Mouse (Mus musculus): ENCODE data around the gene Zcwpw1.
"Not testable (repeated sequence)": the region's sequence is repeated elsewhere in the genome, so short reads cannot be mapped to it uniquely, and the experiment has no call there.

Zcwpw1 gene

GRCm38 (mm10) chr5:137785164-137786031, 2.2 kb upstream of the Zcwpw1 start:
- peak; percentile 53 to 62 for DNase-seq

- DNase-seq = peak; percentile 99 to 100
Observed at GRCm38 (mm10) chr5:137786109-137786942, 1.3 kb upstream of the Zcwpw1 start.

DNA sequence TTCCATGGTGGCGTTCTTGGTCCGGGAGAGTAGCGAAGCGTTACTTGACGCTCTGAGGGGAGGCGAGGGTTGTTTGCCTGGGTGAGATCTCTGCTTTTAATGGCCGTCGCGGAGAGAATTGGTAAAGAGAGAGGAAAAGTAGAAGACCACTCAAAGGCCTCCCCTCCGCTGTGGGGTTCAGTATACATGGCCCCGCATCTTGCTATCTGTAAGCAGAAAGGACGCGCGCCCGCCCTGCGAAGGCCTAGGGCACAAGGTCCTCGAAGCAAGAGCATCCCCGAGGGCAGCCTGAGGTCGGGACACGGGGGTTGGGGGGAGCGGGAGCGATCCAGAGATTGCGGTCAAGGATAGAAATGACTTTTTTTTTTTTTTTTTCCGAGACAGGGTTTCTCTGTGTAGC, 573 bp downstream of the Zcwpw1 start:
- DNase-seq = peak in 1 of 2 experiments; percentile 30

DNA sequence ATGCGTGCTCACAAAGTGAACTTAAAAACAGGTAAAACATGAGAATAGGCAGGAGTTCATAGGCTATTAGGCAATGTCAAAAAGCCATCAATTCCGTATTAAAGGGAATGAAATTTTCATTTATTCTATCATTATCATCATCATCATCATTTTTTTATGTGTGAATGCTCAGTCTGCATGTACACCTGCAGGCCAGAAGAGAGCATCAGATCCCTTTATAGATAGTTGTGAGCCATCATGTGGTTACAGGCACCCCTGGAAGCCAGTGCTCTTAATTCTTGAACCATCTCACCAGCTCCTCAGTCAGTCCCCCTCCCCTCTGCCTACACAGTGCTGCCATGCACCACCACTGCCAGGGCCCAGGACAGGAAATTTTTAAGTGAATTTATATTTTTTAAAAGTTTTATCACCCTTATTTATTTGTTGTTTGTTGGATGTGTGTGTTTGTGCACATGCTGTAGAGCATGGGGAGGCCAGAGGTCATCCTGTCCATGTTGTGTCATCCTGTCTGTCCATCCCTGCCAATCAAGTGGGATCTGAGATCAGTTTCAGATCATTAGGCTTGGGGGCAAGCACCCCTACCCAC, 1.4 kb downstream of the Zcwpw1 start:
- DNase-seq = no peak

DNA sequence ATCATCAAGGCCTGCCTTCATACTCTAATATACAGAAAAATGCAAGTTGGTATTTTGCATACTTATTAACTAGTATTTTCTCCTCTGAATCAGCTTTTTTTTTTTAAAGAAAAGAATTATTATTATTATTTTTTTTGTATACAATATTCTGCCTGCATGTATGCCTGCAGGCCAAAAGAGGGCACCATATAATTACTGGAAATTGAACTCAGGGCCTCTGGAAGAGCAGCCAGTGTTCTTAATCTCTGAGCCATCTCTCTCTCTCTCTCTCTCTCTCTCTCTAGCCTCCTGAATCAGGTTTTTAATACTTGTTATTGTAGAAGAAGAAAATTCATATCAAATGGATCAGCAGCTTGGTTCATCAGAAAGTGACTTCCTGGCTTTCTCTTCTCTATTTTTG, 4.0 kb downstream of the Zcwpw1 start:
- DNase-seq = no peak

- DNase-seq = no peak
Observed at GRCm38 (mm10) chr5:137796606-137797005, 9.0 kb downstream of the Zcwpw1 start.

- DNase-seq = no peak
Observed at GRCm38 (mm10) chr5:137800917-137801316, 13.3 kb downstream of the Zcwpw1 start.

DNA sequence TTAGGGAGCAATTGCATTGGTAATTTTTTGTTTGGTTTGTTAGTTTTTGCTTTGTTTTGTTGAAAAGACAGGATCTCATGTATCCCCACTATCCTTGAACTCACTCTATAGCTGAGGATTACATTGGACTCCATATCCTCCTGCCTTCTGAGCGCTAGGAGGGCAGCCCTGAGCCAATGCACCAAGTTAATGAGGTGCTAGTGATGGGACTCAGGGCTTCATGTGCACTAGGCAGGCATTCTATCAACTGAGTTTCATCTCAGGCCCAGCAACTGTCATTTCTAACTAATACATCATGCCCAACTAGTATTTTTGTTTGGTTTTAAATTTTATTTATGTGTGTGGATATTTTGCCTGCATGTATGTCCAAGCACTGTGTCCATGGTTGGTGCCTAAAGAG, 18.6 kb downstream of the Zcwpw1 start:
- DNase-seq = no peak

DNA sequence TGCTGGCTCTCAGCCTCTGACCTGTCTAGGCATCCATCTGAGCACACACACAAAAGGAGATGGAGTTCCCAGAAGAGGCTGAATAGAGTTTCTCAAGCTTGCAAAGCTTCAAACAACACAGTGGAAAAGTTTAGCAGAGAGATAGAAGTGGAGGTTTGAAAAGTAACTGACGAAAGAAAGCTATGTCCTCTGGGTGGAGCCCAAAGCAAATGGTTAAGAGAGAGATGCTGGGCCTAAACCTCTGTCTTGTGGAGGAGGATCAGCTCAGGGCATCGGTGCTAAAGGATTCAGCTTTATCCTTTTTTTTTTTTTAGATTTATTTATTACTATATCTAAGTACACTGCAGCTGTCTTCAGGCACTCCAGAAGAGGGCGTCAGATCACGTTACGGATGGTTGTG, 20.7 kb downstream of the Zcwpw1 start:
- DNase-seq = no peak

- no peak for DNase-seq
Observed at GRCm38 (mm10) chr5:137817466-137818222, 30.0 kb downstream of the Zcwpw1 start.

DNA sequence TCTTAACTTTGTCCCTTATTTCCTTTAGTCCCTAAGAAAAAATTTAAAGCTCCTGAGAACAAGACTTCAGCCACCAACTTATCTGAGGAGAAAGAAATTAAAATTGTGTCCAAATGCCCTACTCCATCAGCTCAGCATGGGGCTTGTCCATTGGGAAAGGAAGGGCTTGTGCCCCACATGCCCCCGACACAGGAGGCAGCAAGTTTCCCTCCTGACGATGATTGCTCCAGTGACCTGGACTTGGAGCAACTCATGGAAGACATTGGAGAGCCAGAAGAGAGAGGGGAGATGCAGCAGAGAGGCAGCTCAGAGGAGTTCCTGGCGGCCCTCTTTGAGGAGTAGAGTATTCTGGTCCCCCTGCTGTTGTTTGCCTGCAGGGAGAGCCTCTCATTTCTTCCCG, 34.5 kb downstream of the Zcwpw1 start:
- DNase-seq = no peak

- no peak for DNase-seq
Observed at GRCm38 (mm10) chr5:137822602-137823001, 35.0 kb downstream of the Zcwpw1 start.

DNA sequence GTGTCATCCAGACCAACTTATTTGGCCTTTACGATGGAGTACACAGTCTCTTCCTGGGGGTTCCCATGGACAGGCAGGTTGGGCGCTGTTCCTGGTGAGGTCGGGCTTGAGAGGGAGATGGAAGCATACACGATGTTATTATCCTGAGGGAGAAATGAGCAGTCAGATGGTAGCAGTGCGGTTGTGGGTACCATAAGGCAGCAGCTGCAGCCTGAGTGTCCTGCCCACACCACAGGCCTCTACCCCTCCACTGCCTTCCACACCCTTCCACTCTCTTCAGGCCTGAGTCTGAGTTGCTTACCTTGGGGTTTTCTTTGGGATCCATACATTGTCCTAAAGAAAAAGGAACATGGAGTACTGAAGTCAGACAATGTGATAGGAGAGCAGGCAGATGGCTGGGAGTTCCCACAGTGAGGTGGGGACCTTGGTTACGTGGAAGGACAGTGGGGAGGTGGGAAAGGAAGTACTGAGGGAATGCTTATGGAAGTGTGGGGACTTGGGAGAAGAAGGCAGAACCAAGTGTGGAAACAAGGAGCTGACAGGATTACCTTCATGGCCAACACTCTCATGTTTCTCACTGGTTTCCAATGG, 36.0 kb downstream of the Zcwpw1 start:
- DNase-seq = no peak

DNA sequence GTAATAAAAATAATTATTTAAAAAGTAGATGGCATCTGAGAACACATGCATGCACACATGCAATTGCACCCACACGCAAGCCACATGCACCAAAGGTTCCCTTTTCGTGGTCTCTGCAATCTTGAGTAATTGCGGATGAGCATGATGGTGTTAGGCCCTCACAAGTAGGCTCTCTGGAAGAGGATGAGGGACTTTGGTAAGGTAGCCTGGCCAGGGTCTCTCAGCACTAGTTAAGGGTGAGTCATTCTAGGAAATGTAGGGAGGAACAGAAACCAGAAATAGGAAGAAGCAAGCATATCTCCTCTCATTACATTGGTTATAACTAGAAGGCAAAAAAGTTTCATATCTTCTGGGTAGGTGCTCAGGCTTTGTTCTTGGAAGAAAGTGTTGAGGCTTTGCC, 37.4 kb downstream of the Zcwpw1 start:
- DNase-seq = no peak

DNA sequence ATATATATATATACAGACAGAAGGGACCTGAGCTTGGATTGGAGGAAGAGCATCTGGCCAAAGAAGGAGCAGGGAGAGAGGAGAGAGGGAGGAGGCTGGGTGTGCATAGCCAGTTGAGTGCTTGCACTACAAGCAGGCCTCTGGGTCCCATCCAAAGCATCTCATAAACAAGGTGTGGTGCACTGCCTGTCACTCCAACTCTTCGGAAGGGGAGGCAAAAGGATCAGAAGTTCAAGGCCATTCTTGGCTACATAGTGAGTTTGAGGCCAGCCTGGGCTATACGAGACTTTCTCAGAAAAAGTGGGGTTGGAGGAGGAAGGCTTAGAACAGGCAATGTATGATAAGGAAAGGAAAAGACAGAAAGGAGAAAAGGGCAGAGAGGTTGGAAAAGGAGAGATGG, 38.4 kb downstream of the Zcwpw1 start:
- DNase-seq = no peak

DNA sequence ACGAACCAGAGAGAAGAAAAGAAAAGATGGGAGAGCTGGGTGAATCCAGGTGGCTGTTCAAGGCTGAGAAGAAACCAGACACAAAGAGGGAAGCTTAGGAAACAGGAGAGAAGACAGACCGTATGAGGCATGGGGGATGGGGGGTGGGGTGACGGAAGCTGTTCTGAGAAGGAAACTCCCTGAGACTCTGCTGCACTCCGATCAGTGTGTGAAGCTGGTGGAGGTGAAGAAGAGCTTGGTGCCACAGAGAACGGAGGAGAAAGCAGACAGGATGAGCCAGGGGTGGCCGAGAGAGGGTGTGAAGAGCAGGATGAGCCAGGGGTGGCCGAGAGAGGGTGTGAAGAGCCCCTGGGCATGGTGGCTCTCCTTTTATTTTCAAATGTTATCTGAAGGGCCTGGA, 38.8 kb downstream of the Zcwpw1 start:
- DNase-seq = no peak

DNA sequence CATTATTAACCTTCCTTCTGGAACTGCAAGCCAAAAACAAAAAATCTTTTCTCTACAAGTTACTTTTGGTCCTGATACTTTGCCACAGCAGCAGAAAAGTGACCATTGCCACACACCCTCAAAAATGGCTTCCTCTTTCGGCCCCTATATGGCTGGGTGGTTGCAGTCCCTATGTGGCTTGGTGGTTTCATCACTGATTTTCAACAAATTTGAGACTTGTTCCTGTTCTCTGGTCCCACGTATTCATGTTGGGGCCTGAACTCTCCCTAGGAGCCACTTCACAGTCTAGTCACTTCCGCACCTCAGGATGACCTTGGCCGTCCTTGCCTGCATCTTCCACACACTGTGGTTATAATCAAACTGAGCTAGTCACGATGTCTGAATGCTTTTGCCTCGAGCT, 41.1 kb downstream of the Zcwpw1 start:
- no peak for DNase-seq

DNA sequence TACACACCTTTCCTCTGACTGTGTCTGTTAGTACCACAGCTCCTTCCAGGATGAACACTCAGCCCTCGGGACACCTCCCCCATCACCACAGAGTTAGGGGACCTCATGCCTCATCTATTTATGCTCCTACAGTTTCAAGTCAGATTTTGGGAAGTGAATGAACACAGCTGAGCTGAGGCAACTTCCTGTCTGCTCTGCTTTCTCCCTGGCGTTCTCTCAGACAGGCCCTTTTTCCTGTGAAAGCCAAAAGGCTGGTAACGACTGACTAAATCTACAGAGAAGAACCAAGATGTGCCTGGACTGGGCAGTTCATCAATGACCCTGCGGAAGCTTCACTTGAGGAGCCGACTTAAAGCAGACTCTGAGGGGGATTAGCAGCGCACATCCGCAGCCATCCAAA, 42.6 kb downstream of the Zcwpw1 start:
- no peak for DNase-seq

- DNase-seq = no peak
Observed at GRCm38 (mm10) chr5:137831106-137831505, 43.5 kb downstream of the Zcwpw1 start.

DNA sequence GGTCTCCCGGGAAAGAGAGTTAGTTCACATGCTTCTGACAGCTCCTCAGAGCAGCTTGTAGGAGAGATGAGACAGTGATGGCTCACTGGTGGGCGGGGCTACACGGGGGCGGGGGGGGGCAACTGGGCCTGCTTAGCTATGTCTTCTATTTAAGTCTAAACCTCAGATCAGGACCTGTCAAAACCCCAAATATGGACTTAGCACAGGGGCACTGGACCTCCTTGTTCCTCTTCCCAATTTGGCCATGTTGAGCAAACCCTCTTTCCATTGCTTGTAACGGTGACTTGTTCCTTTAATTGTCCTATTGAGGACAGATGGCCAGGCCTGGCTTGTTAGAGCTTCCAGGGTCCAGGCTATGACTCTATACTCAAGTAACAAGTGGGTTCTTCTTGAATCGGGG, 43.9 kb downstream of the Zcwpw1 start:
- no peak for DNase-seq

- DNase-seq = no peak
Observed at GRCm38 (mm10) chr5:137833500-137833899, 45.9 kb downstream of the Zcwpw1 start.

- not testable (repeated sequence) for DNase-seq
Observed at GRCm38 (mm10) chr5:137835966-137836520, 48.4 kb downstream of the Zcwpw1 start, which contains the start of gene Pilra. TSS of gene Pilra (minus strand) at chr5:137836281.
